Mouse (Mus musculus): Measurements from ENCODE around the gene Trpm4.
A peak's percentile ranks its signal among the peaks of the same experiment; 100 is the strongest.

The Trpm4 gene

GRCm38 (mm10) chr7:45312023-45312422 lies 21.6 kb downstream of the Trpm4 start:
- DNase-seq, result no peak

GRCm38 (mm10) chr7:45309455-45309854 lies 24.1 kb downstream of the Trpm4 start:
- peak; percentile 52 to 79 for DNase-seq

- peak in 1 of 2 experiments; percentile 50 for DNase-seq
These were observed 24.9 kb downstream of the Trpm4 start for GRCm38 (mm10) chr7:45308551-45309240.

- DNase-seq, result peak; percentile 67 to 86
These were observed 28.3 kb downstream of the Trpm4 start for GRCm38 (mm10) chr7:45305275-45305674.

- DNase-seq, result no peak
These were observed 28.7 kb downstream of the Trpm4 start for GRCm38 (mm10) chr7:45304869-45305268.

GRCm38 (mm10) chr7:45302626-45303025 lies 31.0 kb downstream of the Trpm4 start:
- no peak for DNase-seq

- peak; percentile 62 to 90 for DNase-seq
These were observed 33.3 kb downstream of the Trpm4 start for GRCm38 (mm10) chr7:45300270-45300669.

- peak; percentile 57 to 75 for DNase-seq
These were observed 33.8 kb downstream of the Trpm4 start for GRCm38 (mm10) chr7:45299752-45300151.

GRCm38 (mm10) chr7:45297563-45297962 lies 36.0 kb downstream of the Trpm4 start:
- no peak for DNase-seq

GRCm38 (mm10) chr7:45296626-45297025 lies 37.0 kb downstream of the Trpm4 start:
- no peak for DNase-seq

- no peak for DNase-seq
These were observed 47.1 kb downstream of the Trpm4 start for GRCm38 (mm10) chr7:45286486-45286885.

- DNase-seq, result peak; percentile 70 to 89
These were observed 56.3 kb downstream of the Trpm4 start, which contains the start of gene Slc6a21 for GRCm38 (mm10) chr7:45277136-45277760. Slc6a21 (plus strand) TSS chr7:45277513.

GRCm38 (mm10) chr7:45273672-45274071 lies 59.9 kb downstream of the Trpm4 start:
- DNase-seq, result no peak

- DNase-seq, result no peak
These were observed 60.7 kb downstream of the Trpm4 start for GRCm38 (mm10) chr7:45272786-45273412.

GRCm38 (mm10) chr7:45265518-45265917 lies 68.1 kb downstream of the Trpm4 start:
- DNase-seq, result no peak

- peak; percentile 35 to 51 for DNase-seq
These were observed 69.2 kb downstream of the Trpm4 start for GRCm38 (mm10) chr7:45264348-45264747.

- DNase-seq, result no peak
These were observed 70.5 kb downstream of the Trpm4 start for GRCm38 (mm10) chr7:45263006-45263607.

- DNase-seq, result no peak
These were observed 71.3 kb downstream of the Trpm4 start for GRCm38 (mm10) chr7:45262266-45262665.

- no peak for DNase-seq
These were observed 74.3 kb downstream of the Trpm4 start for GRCm38 (mm10) chr7:45259281-45259680.

- peak in 1 of 2 experiments; percentile 5 for DNase-seq
These were observed 76.3 kb downstream of the Trpm4 start for GRCm38 (mm10) chr7:45257063-45257840.

GRCm38 (mm10) chr7:45255822-45256221 lies 77.8 kb downstream of the Trpm4 start:
- DNase-seq, result peak; percentile 21 to 23

GRCm38 (mm10) chr7:45253806-45254205 lies 79.8 kb downstream of the Trpm4 start:
- no peak for DNase-seq

Data from kidney, postnatal 36 days (tissue).